Mouse (Mus musculus) myocyte (in vitro differentiated cells): Measurements from ENCODE around the gene Pfkfb2. TPM values are rescaled to one million over a fixed set of nuclear protein-coding genes. Genes with fewer than 3 reads are reported as not detected.

Experiments
- H3K27me3 ChIP-seq: one replicate; pipeline ENCODE4 v1.6.1; 2011; ENCODE audit not compliant: control insufficient read depth, insufficient read depth, insufficient read length
- H3K36me3 ChIP-seq: one replicate; pipeline ENCODE4 v1.6.1; 2011; ENCODE audit not compliant: control insufficient read depth, insufficient read depth
- H3K4me2 ChIP-seq: one replicate; pipeline ENCODE4 v1.6.1; 2011; ENCODE audit warnings: low read depth, control low read depth
- H3K4me3 ChIP-seq: one replicate; pipeline ENCODE4 v1.5.1; 2011; ENCODE audit warnings: mild to moderate bottlenecking, control low read depth, moderate library complexity
- H3K79me2 ChIP-seq: one replicate; pipeline ENCODE4 v1.6.1; 2011; ENCODE audit not compliant: control insufficient read depth, insufficient read depth
- H3ac ChIP-seq: one replicate; pipeline ENCODE4 v1.6.1; 2011; ENCODE audit not compliant: control insufficient read depth, insufficient read length
- CEBPB ChIP-seq: IDR thresholded peaks from 2 replicates; pipeline ENCODE4 v1.6.1; 2011; ENCODE audit warnings: mild to moderate bottlenecking, moderate library complexity; ENCODE audit not compliant: poor library complexity, insufficient read depth, severe bottlenecking
- E2F4 ChIP-seq: IDR thresholded peaks from one replicate; pipeline ENCODE4 v1.6.1; 2011; ENCODE audit warnings: mild to moderate bottlenecking, control low read depth, moderate library complexity; ENCODE audit not compliant: insufficient read depth
- MAX ChIP-seq: IDR thresholded peaks from one replicate; pipeline ENCODE4 v1.6.1; 2011; ENCODE audit warnings: low read depth, mild to moderate bottlenecking, control low read depth
- MYOD1 ChIP-seq, 3 experiments: IDR thresholded peaks; one replicate each; pipeline ENCODE4 v1.6.1; 2011; ENCODE audit warnings: control low read depth in 2 of 3, low read depth in 2 of 3, mild to moderate bottlenecking in 2 of 3, moderate library complexity in 1 of 3; ENCODE audit not compliant: insufficient read length in 2 of 3, control insufficient read depth in 1 of 3
- MYOG ChIP-seq, 3 experiments: IDR thresholded peaks; one replicate each; pipeline ENCODE4 v1.6.1; 2011; ENCODE audit warnings: control low read depth in 2 of 3, low read depth in 2 of 3, mild to moderate bottlenecking in 2 of 3; ENCODE audit not compliant: insufficient read length in 2 of 3, control insufficient read depth in 1 of 3, insufficient read depth in 1 of 3
- POLR2A ChIP-seq: IDR thresholded peaks from one replicate; pipeline ENCODE4 v1.6.1; 2011; ENCODE audit warnings: low read depth, mild to moderate bottlenecking, control low read depth, moderate library complexity; ENCODE audit not compliant: insufficient read length
- POLR2AphosphoS2 ChIP-seq: IDR thresholded peaks from one replicate; pipeline ENCODE4 v1.6.1; 2011; ENCODE audit warnings: low read depth, control low read depth; ENCODE audit not compliant: insufficient read length
- REST ChIP-seq: IDR thresholded peaks from one replicate; pipeline ENCODE4 v1.6.1; 2011; ENCODE audit warnings: mild to moderate bottlenecking, control low read depth, moderate library complexity; ENCODE audit not compliant: insufficient read depth, insufficient read length
- SRF ChIP-seq: IDR thresholded peaks from one replicate; pipeline ENCODE4 v1.6.1; 2011; ENCODE audit warnings: low read depth; ENCODE audit not compliant: control insufficient read depth, insufficient read length
- TCF12 ChIP-seq: IDR thresholded peaks from one replicate; pipeline ENCODE4 v1.6.1; 2011; ENCODE audit warnings: mild to moderate bottlenecking, control low read depth; ENCODE audit not compliant: poor library complexity, insufficient read depth, severe bottlenecking
- TCF3 ChIP-seq: IDR thresholded peaks from one replicate; pipeline ENCODE4 v1.6.1; 2011; ENCODE audit warnings: low read depth, control low read depth; ENCODE audit not compliant: insufficient read length
- USF1 ChIP-seq: IDR thresholded peaks from one replicate; pipeline ENCODE4 v1.6.1; 2011; ENCODE audit warnings: low read depth, mild to moderate bottlenecking, control low read depth, moderate library complexity
- polyA plus RNA-seq: library from polyadenylated mRNA; unstranded; fragments of >200 nt; fragmentation: generic; extraction: Trizol; gene quantifications from one replicate; pipeline ENCODE4 v1.2.1, GENCODE M21; 2012; ENCODE audit warnings: missing spikeins

Pfkfb2 gene
- polyA plus RNA-seq, 1 experiment: 2.6 TPM

DNA sequence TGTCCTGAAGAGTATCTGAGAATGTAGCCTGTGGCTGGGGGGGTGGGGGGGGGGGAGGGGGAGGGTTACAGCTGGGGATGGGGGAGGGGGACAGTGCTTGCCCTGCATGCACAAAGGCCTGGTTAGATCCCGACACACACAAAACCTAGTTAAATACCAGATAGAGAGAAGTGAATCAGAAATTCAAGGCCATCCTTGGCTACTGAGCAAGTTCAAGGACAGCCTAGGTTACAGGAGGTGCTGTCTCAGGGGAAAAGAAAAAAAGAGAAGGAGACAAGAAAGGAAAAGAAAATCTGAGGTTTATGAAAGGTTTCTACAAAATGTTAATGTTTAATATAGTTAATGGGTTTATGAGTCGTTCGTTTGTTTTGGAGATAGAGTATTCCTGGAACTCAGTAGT is 10.6 kb upstream of the Pfkfb2 start:
- Histone ChIP-seq H3K4me3 (no peak overlapping the region), H3K27me3 (no peaks in the 10 kb centered on the region)

DNA sequence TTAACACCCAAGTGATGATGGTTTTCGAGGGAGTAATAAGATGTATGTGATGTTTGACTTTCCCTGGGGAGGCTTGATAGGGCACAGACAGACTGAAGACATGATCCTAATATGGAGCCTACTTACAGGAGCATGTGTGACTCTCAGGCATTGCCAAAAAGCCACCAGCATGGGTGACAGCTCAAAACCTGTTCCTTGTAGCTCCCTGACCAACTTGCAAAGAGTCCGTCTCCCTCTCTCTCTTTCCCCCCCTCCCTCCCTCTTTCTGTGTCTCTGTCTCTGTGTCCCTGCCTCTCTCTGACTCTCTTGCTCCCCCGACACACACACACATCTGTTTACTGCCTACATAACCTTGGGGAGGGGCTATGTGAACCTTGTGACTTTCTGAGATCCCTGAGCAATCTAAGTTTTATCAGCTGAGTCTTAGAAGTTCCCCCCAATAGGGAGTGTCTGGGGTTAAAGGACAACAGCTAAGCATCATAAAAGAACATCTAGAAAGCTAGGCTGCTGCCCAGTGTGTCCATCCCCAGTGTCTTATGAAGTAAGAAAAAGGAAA is 9.6 kb upstream of the Pfkfb2 start:
- Histone ChIP-seq H3K4me2 (no peak overlapping the region), H3K36me3 (no peaks in the 10 kb centered on the region), H3K4me3 (no peak overlapping the region), H3K27me3 (no peaks in the 10 kb centered on the region), H3K79me2 (no peaks in the 10 kb centered on the region), H3ac (no peak overlapping the region)
- TF ChIP-seq CEBPB (no peak), REST (no peak), SRF (no peak), POLR2AphosphoS2 (no peak), TCF3 (no peak), TCF12 (no peak), MAX (no peak), E2F4 (no peak), MYOD1 (IDR thresholded peaks at IDR 0.05; ENCODE audit: control insufficient read depth in 1 of 3, insufficient read length in 2 of 3, low read depth in 2 of 3) (no peak), MYOG (IDR thresholded peaks at IDR 0.05; ENCODE audit: control insufficient read depth in 1 of 3, insufficient read depth in 1 of 3, insufficient read length in 2 of 3, low read depth in 2 of 3) (no peak), POLR2A (no peak), USF1 (no peak)

More for the DNA sequence above, 10.6 kb upstream of the Pfkfb2 start:
- Histone ChIP-seq H3K79me2 (no peaks in the 10 kb centered on the region), H3K4me2 (no peak overlapping the region), H3ac (no peak overlapping the region), H3K36me3 (no peaks in the 10 kb centered on the region)
- TF ChIP-seq POLR2A (no peak), TCF3 (no peak), CEBPB (no peak), SRF (no peak), USF1 (no peak), E2F4 (no peak), POLR2AphosphoS2 (no peak), MYOG (IDR thresholded peaks at IDR 0.05; ENCODE audit: control insufficient read depth in 1 of 3, insufficient read depth in 1 of 3, insufficient read length in 2 of 3, low read depth in 2 of 3) (no peak), TCF12 (no peak), MYOD1 (IDR thresholded peaks at IDR 0.05; ENCODE audit: control insufficient read depth in 1 of 3, insufficient read length in 2 of 3, low read depth in 2 of 3) (no peak), MAX (no peak), REST (no peak)

DNA sequence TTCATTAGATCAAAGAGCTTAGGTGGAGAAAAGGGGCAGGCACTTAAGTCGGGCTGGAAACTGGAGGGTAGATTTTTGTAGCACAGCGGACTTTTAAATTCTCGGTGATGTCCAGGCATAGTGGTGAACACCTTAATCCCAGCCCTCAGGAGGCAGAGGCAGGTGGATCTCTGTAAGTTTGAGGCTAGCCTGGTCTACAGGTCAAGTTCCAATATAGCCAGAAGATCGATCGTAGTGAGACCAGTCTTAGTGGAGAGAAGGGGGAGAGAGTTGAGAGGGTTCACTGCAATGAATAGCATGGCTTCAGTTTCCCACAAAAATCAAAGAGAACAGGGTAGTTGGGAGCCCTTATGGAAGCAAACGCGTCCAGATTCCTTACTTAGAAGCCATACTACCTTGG is 8.9 kb upstream of the Pfkfb2 start:
- Histone ChIP-seq H3K27me3 (no peaks in the 10 kb centered on the region), H3K4me2 (no peak overlapping the region), H3K4me3 (no peak overlapping the region), H3ac (no peak overlapping the region), H3K36me3 (no peaks in the 10 kb centered on the region), H3K79me2 (no peaks in the 10 kb centered on the region)
- no peak for TF ChIP-seq POLR2AphosphoS2
- TF ChIP-seq SRF: no peak
- TF ChIP-seq TCF12: no peak
- TF ChIP-seq MAX: no peak
- no peak for TF ChIP-seq MYOD1 (IDR thresholded peaks at IDR 0.05; ENCODE audit: control insufficient read depth in 1 of 3, insufficient read length in 2 of 3, low read depth in 2 of 3)

DNA sequence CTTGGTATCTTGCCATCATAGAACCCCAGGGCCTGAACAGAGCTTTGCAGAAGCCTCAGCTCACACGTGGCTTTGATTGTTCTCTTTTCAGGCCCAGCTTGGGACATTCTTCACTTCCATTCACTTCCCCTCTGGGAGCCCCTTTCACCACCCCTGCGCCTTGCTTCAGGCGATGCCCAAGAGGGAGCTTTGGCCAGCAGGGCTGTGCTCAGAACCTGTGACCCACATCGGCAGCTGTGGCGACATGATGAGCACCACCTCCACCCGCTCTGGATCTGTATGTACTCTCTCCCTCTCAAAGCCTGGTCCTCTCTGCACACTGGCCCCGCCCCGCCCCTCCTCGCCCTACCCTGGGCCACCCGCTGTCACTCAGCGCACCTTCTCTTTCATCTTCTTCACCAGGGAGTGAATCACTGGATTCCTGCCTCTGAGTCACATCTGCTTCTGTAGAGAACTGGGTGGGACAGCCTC is 8.4 kb upstream of the Pfkfb2 start:
- Histone ChIP-seq H3K36me3 (no peaks in the 10 kb centered on the region), H3K4me3 (no peak overlapping the region), H3K4me2 (no peak overlapping the region), H3ac (no peak overlapping the region), H3K27me3 (no peaks in the 10 kb centered on the region), H3K79me2 (no peaks in the 10 kb centered on the region)
- TF ChIP-seq POLR2A: no peak
- TF ChIP-seq REST: no peak
- TF ChIP-seq TCF12: no peak
- no peak for TF ChIP-seq E2F4
- no peak for TF ChIP-seq CEBPB

DNA sequence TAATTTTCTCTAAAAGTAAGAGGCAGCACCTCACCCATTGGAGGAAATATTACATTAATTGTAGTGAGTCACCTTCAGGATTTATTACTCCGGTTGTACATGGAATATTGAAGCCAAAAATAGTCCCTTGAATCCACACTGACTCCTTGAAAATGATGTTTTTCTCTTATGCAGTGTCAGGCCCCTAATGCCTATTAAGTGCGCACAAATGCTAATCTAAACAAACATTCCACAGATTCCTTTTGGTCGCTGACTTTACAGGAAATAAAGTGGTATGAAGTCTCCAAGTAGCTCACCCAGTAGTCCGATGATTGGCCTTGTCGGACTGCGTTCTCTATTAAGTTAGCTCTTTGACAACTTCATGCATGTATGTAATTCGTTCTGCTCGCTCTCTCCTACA is 5.8 kb upstream of the Pfkfb2 start:
- Histone ChIP-seq H3K27me3 (no peaks in the 10 kb centered on the region), H3K4me3 (no peak overlapping the region), H3K36me3 (no peaks in the 10 kb centered on the region), H3K79me2 (no peaks in the 10 kb centered on the region), H3ac (no peak overlapping the region), H3K4me2 (peak overlapping the region; percentile 81)
- TF ChIP-seq POLR2A: no peak
- TF ChIP-seq E2F4: no peak
- no peak for TF ChIP-seq MYOG (IDR thresholded peaks at IDR 0.05; ENCODE audit: control insufficient read depth in 1 of 3, insufficient read depth in 1 of 3, insufficient read length in 2 of 3, low read depth in 2 of 3)
- TF ChIP-seq MYOD1 (IDR thresholded peaks at IDR 0.05; ENCODE audit: control insufficient read depth in 1 of 3, insufficient read length in 2 of 3, low read depth in 2 of 3): no peak
- no peak for TF ChIP-seq TCF12
- TF ChIP-seq REST: no peak
- no peak for TF ChIP-seq MAX
- TF ChIP-seq CEBPB: no peak
- no peak for TF ChIP-seq USF1
- no peak for TF ChIP-seq POLR2AphosphoS2
- TF ChIP-seq TCF3: no peak
- TF ChIP-seq SRF: no peak
